Mouse (Mus musculus) testis, adult 2 months (tissue): ENCODE data around the gene Ccdc71.

ENCODE experiments used
- CTCF ChIP-seq: fragments of 200-500 bp; IDR thresholded peaks from 2 replicates; pipeline ENCODE4 v1.5.1; 2012; ENCODE audit warnings: low read depth, mild to moderate bottlenecking, inconsistent platforms, low read length, moderate library complexity; ENCODE audit not compliant: control insufficient read depth, insufficient read depth, insufficient replicate concordance
- POLR2A ChIP-seq: fragments of 200-500 bp; IDR thresholded peaks from 2 replicates; pipeline ENCODE4 v1.6.1; 2012; ENCODE audit warnings: low read depth, mild to moderate bottlenecking, inconsistent platforms, low read length, moderate library complexity; ENCODE audit not compliant: control insufficient read depth

- TF ChIP-seq CTCF, result no peak
- no peak for TF ChIP-seq POLR2A
Observed at GRCm38 (mm10) chr9:108489215-108489614, 28.9 kb downstream of the Ccdc71 start.
